Mouse (Mus musculus) monocyte, adult 59 days (primary cell): Measurements from ENCODE around the gene Olfr983. TPM values are rescaled to one million over a fixed set of nuclear protein-coding genes. Genes with fewer than 3 reads are reported as not detected.

ENCODE experiments used
- total RNA-seq, 2 experiments: library from RNA; stranded (reverse); gene quantifications; one replicate each; pipeline ENCODE4 v1.2.4; 2023

Olfr983 gene
- not detected for total RNA-seq

DNA sequence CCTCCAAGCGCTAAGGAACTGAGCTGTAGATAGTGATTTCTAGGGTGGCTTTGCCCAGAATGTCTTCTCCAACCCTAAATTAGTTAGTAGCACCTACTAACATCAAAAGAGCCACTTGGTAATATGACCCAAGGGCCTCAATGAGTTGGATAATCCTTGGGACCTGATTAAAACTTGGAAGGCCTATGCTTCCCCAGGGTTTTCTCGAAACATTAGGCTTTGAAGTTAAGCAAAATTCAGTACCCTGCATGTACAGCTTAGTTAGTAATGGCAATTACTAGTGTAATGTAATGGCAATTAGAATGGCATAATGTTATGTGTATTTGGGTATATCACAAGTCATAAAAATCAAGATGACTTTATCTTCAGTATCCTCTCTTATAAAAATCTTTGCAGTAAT lies at the start of gene Olfr983:
Gene Olfr983 (minus strand): TSS at position 101 of the 400 bp plus-strand sequence.

DNA sequence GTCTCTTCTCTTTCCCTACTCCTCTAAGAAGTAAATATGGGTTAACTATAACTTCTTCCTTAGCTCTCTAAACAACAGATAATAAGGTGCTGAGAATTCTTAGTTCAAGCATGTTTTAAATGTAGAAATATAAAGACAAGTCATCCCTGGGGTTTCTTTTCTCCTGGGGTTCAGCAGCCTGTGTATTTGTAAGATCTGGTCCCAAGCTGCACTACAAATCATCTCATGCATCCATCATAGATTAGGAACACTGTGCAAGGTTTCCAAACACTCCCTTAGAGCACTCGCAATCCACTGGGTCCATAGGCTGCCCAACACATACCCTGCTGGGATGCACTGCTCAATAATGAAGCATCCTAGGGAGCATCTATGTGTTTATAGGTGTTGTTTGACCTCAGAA lies 36.7 kb upstream of the Olfr983 start, which contains the start of gene Olfr985:
Gene Olfr985 (minus strand): TSS at position 101 of the 400 bp plus-strand sequence.

DNA sequence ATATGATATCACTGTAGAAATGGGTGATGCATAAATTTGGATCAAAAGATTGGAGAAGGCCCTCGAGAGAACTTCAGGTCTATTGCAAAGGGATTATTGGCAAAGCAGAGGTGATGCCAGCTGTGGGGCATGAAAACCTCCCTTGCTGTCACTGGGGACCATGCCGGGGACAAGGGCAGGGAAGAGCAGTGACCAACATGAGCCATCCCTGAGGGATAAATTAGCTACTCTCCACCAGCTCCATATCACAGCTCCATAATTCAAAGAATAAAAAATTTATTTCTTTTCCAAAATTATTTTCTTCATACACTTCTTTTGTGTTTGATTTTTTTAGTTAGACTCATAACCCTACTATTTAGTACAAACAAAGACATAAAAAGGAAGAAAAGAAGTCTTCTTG lies 20.7 kb upstream of the Olfr983 start, which contains the start of gene Olfr984:
Gene Olfr984 (minus strand): TSS at position 101 of the 400 bp plus-strand sequence.

DNA sequence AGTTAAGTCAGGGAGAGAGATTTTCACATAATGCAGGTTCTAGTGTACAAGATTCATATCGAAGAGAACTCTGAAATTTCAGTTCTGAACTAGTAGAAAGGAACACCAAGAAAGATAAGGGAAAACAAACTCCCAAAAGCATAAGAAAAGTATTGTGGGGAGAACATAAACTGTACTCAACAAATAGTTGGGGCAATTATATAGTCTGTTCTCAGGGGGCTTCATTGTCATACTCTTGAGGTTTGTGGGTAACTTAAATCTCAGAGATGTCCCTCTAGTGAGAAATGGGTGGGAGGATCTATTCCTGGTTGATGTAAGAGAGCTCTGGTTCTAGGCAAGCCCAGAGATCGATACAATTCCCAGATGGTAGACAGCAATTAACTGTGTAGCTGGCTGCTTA lies 19.9 kb downstream of the Olfr983 start, which contains the start of gene Olfr982:
Gene Olfr982 (plus strand): TSS at position 301 of the 400 bp plus-strand sequence.

Other genes starting within 250 kb of the Olfr983 start
- gene Olfr972, start 227.2 kb downstream of the Olfr983 start, total RNA-seq = not detected
- not detected for gene Olfr229, start 186.3 kb downstream of the Olfr983 start, total RNA-seq
- gene Olfr974, start 156.1 kb downstream of the Olfr983 start, total RNA-seq = not detected
- gene Olfr975, start 141.5 kb downstream of the Olfr983 start, total RNA-seq = not detected
- not detected for gene Olfr976, start 132.5 kb downstream of the Olfr983 start, total RNA-seq
- gene Olfr978, start 101.5 kb downstream of the Olfr983 start, total RNA-seq = not detected
- gene Olfr979, start 90.1 kb downstream of the Olfr983 start, total RNA-seq = not detected
- gene Olfr980, start 84.0 kb downstream of the Olfr983 start, total RNA-seq = not detected
- gene Olfr981, start 72.1 kb downstream of the Olfr983 start, total RNA-seq = not detected
- gene Olfr982, start 19.8 kb downstream of the Olfr983 start, total RNA-seq = not detected
- gene Olfr984, start 20.6 kb upstream of the Olfr983 start, total RNA-seq = not detected
- gene Olfr985, start 36.6 kb upstream of the Olfr983 start, total RNA-seq = not detected
- not detected for gene Tmem225, start 54.5 kb upstream of the Olfr983 start, total RNA-seq
- not detected for gene Olfr986, start 87.3 kb upstream of the Olfr983 start, total RNA-seq
- gene Zfp202, start 98.7 kb upstream of the Olfr983 start, total RNA-seq = 1 to 10 TPM; 1.5 to 2.0 TPM
- gene Scn3b, start 175.6 kb upstream of the Olfr983 start, total RNA-seq = under 1 TPM; 0.33 to 0.76 TPM